Mouse (Mus musculus) layer of hippocampus, postnatal 14 days (tissue): ENCODE results near the gene Prps1l3. TPM values are rescaled to one million over a fixed set of nuclear protein-coding genes. Genes with fewer than 3 reads are reported as not detected.
"Not testable (repeated sequence)": the region's sequence is repeated elsewhere in the genome, so short reads cannot be mapped to it uniquely, and the experiment has no call there.

Experiments
- DNase-seq, 2 experiments: peaks; one replicate each; pipeline ENCODE4 v3.0.0; 2021 to 2022; ENCODE audit warnings: low spot score in 2 of 2, mixed read lengths in 1 of 2
- long read RNA-seq, 2 experiments: library from polyadenylated mRNA; stranded (forward); transcript quantifications; one replicate each; pipeline ENCODE4 v2.0.0; 2021
- total RNA-seq, 2 experiments: library from RNA; stranded (reverse); gene quantifications; 2 replicates each; pipeline ENCODE4 v1.2.3; 2021

Gene Prps1l3
- total RNA-seq, result 10 to 100 TPM; 16.0 to 17.3 TPM
- long read RNA-seq, experiment 1, transcript Prps1l3-201 (2 exons, 1,720 nt), result major isoform, 18 of 19 reads
- long read RNA-seq, experiment 1, partial matches to known transcripts, result 0 of 19 reads
- long read RNA-seq, experiment 1, other reads (novel, unspliced or antisense), result 1 of 19 reads
- long read RNA-seq, experiment 2, transcript Prps1l3-201 (2 exons, 1,720 nt), result major isoform, 25 of 25 reads
- long read RNA-seq, experiment 2, partial matches to known transcripts, result 0 of 25 reads
- long read RNA-seq, experiment 2, other reads (novel, unspliced or antisense), result 0 of 25 reads

GRCm38 (mm10) chr12:57230192-57230706 is at the start of gene Prps1l3, which contains the start of gene Mipol1:
Gene Prps1l3, plus strand, starts transcription at chr12:57230412.
Gene Mipol1, plus strand, starts transcription at chr12:57230427.
- DNase-seq, result peak; percentile 80 to 90

GRCm38 (mm10) chr12:57184401-57185147 is 45.6 kb upstream of the Prps1l3 start:
- peak in 1 of 2 experiments; percentile 16 for DNase-seq

GRCm38 (mm10) chr12:57185475-57185874 is 44.7 kb upstream of the Prps1l3 start:
- DNase-seq, result no peak

DNA sequence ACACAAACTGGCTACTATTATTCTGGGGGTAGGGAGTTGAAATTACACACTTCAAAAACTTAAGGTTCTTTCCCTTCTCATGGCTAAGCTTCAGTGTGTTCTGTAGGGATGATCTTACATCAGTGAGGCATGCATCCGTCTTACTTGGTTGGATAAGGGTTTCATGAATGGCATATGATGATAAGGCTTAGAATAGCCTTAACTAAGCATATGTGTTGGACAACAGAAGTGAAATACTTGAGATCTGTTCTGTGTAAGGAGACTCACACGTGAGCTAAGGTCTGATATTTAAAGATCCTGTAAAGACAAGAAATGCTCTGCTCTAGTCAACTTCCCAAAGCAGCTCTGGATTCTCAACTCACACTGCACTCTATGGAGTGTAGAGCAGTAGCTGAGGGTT is 44.1 kb upstream of the Prps1l3 start:
- DNase-seq, result no peak

DNA sequence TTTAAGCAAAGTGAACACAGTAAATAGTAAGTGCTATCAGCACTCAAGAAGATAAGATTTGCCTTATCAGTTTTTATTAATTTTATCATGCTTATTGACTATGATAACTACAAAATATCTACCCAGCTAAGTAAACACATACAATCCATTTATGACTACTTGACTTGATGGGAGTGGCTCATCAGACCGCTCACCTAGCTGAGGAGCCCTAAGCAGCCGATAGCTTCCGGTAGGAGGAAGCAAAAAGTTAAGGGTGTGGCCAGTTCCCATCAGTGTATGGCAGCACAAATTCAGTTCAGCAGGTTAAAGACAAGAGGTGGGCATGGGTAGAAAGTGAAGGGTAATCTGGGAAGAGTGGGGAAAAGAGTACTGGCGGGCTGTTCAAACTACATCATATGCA is 43.2 kb upstream of the Prps1l3 start:
- DNase-seq, result no peak

DNA sequence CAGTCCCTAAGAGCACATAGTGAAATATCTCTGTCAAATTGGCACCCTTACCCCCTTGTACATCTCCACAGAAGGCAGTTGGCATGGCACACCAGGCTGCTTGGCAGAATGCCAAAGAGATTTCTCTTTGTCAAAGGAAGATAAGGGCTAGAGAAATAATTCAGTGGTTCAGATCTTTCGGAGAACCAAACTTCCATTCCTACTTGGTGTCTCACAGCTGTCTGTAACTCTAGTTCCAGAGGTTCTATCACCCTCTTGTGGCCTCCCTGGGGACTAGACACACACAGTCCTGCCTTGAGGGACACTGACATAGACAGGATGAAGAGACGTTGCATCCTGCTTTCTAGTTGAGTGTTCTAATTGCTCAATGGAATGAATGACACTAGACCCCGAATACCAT is 35.6 kb upstream of the Prps1l3 start:
- no peak for DNase-seq

DNA sequence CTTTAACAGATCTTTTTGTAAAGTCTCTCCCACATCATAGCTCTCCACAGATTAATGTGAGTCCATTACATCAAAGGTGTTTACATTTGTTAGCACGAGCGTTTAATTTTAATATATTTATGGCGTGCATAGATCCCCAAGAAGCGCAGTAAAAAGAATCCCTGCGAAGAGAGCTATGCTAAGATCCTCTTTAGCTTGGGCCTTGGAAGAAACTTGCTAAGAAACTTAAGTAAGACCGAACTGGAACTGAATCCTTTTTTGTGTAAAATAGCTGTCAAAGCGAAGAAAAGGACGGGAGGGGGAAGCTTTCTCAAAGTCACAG is 34.0 kb upstream of the Prps1l3 start:
- no peak for DNase-seq

- DNase-seq, result peak in 1 of 2 experiments; percentile 6
Observed at GRCm38 (mm10) chr12:57196608-57197362, 33.4 kb upstream of the Prps1l3 start.

DNA sequence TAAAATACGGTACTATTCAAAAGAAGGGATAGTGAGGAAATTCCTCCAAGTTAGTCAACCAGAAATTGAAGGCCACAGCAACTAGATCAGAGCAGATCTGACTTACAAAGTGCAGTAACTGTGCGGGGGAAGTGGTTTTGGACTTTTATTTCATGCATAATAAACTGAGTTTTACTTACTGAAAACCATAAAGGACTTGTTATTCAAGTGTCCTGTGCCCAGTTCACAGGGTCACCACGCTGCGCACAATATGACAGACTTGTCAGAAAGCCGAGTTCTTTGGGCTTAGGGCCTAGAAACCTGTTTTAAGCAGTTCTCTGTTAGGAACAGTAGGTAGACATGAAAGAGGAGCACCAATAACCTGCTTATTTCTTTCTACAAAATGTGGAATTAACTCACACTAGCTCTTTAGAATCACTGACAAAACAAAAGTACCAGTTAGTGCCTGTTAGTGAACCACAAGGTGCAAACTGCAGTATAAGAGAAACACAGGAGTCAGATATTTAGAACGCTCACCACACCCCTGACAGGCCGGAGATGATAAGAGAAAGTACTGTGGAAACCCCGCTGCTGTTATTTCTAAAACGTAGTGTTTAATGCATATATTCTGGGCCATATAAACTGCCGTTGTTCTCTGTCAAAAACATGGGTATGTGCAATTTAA is 32.7 kb upstream of the Prps1l3 start, which contains the start of gene Slc25a21:
Slc25a21 (minus strand) TSS at position 110 of the 664 bp plus-strand sequence.
- no peak for DNase-seq

DNA sequence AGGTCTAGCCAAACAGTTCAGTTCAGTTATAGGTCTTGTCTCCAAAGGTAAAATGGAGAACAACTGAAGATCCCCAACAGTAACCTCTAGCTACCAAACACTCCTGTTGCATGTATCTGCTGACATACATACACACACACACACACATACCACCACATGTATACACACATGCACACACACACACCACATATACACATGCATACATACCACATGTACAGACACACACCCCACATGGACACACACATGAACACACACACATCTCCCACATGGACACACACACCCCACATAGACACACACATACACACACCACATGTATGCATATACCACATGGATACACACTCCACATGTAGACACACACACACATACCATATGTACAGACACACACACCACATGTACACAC is 31.9 kb upstream of the Prps1l3 start:
- no peak for DNase-seq

DNA sequence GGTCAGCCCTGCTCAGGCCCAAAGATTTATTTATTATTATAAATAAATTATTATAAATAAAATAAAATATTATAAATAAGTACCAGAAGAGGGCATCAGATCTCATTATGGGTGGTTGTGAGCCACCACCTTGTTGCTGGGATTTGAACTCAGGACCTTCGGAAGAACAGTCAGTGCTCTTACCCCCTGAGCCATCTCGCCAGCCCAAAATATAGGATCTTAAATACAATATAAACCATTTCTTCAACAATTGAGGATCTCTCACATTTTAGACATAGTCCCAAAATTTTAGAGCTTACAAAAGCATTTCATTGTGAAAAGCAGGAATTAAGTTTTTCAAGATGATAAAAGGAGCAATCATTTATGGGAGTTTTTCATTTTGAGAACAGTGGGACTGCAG is 30.8 kb upstream of the Prps1l3 start:
- DNase-seq, result no peak

DNA sequence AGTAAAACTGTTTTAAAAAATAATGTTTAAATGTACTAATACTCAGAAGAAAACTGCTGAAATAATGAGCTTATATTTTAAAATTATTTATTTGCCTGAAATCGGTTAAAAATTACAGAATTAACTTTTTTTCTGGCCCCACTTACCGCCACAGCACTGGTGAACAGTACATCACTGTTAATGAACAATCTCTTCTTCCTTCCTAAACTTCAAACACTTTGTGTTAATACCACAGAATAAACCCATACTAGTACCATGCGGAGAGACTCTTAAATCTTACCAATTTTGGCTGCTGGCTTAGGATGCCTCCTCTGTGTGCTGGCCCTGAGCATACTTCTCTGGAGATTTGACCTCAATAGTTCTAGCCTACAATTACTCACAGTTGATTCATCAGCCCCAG is 28.3 kb upstream of the Prps1l3 start:
- no peak for DNase-seq

DNA sequence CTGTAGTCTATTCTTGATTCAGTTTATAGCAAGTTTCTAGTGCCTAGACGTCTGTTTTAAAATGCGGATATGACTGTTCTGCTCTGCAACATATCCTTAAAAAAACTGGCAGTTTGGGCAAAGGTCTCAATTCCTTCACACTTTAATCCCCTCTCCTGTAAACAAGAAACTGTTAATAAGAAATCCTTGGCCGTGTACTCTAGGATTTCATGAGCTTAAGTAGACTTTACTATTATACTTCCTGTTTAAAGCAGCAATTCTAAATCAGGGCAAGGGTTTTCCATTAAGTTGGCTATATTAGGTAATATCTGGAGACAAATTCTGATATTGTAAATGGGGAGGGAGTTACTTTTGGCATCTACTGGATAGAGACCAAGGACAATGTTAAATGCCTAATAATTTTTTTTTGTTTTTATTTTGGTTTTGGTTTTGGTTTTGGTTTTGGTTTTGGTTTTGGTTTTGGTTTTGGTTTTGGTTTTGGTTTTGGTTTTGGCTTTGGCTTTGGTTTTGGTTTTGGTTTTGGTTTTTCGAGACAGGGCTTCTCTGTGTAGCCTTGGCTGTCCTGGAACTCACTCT is 25.8 kb upstream of the Prps1l3 start:
- DNase-seq, result no peak

DNA sequence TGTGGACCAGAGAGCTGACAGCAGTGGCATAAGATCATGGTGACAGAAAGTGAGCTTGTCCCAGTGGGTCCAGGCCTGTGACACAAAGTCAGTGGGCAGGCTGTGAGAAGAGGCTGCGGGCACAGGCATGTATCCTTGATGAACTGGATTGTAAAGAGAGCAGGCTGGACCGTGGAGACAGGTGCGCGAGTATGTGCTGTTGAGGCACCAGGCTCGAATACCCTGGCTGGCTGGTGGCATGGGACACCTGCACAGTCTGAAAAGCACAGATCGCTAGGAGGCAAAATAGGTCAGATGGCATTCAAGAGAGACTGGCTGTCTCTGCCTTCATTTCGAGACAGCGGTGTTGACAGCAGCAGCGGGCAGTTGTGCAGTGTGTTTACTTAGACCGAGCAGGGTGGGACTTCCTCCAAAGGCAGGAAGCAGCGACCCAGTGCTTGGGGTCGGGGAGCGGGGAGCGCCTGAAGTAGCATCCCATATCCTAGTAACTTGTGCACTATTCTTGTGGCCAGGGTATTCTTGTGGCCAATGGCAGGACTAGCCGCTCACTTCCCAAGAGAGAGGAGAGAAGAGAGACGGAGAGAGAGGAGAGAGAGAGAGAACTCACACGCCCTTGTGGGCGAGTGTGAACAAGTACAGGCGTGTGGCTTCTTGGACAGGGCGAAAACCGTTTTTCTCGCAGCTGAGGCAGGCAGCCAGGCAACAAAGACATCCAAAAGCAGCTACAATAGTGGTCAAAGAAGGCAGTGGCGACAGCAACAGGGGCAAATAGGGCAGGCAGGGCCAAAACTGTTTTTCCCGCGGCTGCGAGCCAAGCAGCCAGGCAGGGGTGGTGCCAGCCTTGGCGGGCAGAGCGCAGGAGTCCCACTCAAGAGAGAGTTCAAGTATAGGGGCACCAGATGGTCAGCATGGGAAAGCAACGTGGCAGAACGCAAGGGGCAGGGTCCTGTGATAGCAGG is 18.6 kb upstream of the Prps1l3 start:
- peak; percentile 26 to 62 for DNase-seq

GRCm38 (mm10) chr12:57212463-57212862 is 17.7 kb upstream of the Prps1l3 start:
- not testable (repeated sequence) for DNase-seq

GRCm38 (mm10) chr12:57226411-57226810 is 3.8 kb upstream of the Prps1l3 start:
- DNase-seq, result no peak

DNA sequence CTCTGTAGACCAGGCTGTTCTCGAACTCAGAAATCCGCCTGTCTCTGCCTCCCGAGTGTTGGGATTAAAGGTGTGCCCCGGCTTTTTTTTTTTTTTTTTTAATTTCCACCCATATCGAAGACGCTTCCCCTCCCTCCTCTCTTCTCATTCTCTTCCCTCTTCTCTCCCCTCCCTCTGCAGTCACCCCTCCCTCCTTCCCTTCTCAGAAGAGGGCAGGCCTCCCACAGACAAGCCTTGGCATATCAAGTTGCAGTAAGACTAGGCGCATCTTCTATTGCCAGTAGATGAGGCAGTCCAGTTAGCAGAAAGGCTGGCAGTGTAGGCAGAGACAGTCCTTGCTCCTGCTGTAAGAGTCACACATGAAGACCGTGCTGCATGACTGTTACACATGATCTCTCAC is 2.4 kb upstream of the Prps1l3 start:
- no peak for DNase-seq

GRCm38 (mm10) chr12:57229703-57230102 is 509 bp upstream of the Prps1l3 start:
- DNase-seq, result no peak

GRCm38 (mm10) chr12:57231085-57231875 is 1.1 kb downstream of the Prps1l3 start:
- DNase-seq, result no peak
